Mouse (Mus musculus): ENCODE measurements around the gene Bnc1. TPM values are rescaled to one million over a fixed set of nuclear protein-coding genes. Genes with fewer than 3 reads are reported as not detected.

Gene Bnc1
- total RNA-seq (2021) = under 1 TPM in 1 of 2 experiments, not detected in 1; 0.07 TPM
- long read RNA-seq, experiment 1 = 0 reads
- long read RNA-seq, experiment 2 = 0 reads

DNA sequence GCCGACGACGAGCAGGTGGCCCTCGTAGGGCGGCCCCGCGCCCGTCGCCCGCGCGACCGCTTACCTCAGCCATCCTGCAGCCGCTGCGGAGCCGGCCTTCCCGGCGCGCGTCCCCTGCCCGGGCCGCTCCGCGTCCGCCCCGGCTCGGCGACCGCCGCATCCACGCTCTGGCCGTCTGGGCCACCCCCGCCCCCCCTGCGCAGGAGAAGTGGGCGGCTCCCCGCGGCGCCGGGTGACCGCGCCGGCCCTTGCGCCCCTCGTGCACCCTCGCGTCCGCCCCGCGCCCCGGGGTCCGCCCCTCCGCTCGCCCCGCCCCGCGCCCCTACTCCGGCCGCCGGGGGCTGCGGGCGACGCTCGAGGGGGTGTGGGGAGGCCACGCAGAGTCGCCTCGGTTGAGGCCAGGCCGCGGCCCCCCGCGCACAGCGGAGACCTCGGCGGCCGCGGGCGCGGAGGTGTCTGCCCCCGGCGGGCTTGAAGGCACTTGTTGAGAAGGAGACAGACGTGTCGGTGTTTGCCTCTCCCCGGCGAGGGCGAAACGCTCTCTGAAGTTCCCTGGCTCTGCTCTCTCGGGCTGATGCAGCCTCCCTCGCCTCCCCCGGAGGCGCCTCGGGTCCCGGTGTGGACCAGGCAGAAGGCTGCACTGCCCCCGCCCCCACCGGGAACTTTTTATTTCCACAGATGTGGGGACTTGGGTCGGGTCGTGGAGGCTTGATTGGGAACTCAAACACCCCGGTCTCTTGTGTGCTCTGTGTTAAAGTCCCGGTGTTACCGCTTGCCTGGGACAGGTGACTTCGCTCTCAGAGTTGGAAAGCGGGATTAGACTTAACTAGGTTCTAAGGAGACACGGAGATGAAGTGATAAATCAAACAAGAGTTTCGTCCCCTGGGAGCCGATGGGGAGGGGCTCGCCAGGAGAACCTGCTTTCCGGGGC is at the start of gene Bnc1:
Gene Bnc1 (minus strand): TSS at position 162 of the 931 bp plus-strand sequence.
- H3K4me3 ChIP-seq = peak within 1 kb of the TSS; percentile 15
- DNase-seq (ENCODE audit: low spot score in 2 of 2) = no peak
- no peak within 1 kb of the TSS for H3K27ac ChIP-seq
- no peak for TF ChIP-seq CTCF (conservative IDR thresholded peaks at IDR 0.05)

- no peak for TF ChIP-seq CTCF (conservative IDR thresholded peaks at IDR 0.05)
- no peak overlapping the region for H3K27ac ChIP-seq
- H3K4me3 ChIP-seq = no peak overlapping the region
- DNase-seq (ENCODE audit: low spot score in 2 of 2) = no peak
These were observed 41.3 kb upstream of the Bnc1 start for GRCm38 (mm10) chr7:82033347-82033746.

DNA sequence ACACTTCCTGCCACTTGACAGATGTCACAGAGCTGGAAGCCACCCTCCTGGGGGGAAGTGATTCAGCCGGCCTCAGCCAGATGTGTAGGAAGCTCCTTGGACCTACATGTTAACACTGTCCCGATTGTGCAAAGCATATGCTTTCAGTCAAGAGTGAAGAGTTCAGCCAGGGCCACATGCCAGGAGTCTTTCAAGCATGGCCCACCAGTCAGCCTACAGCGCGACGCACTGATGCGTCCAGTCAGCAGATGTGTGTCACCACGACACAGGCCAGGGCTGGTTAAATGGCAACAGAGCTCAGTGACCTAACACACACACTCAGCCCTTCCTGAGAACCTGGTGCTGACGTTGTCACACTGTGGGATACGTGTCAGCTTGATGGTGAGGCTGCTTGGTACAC is 37.6 kb upstream of the Bnc1 start:
- DNase-seq (ENCODE audit: low spot score in 2 of 2) = no peak
- no peak for TF ChIP-seq CTCF (conservative IDR thresholded peaks at IDR 0.05)
- Histone ChIP-seq H3K4me3 (no peak overlapping the region), H3K27ac (no peak overlapping the region)

- no peak for TF ChIP-seq CTCF (conservative IDR thresholded peaks at IDR 0.05)
- Histone ChIP-seq H3K4me3 (no peak overlapping the region), H3K27ac (no peak overlapping the region)
- no peak for DNase-seq (ENCODE audit: low spot score in 2 of 2)
These were observed 33.7 kb upstream of the Bnc1 start for GRCm38 (mm10) chr7:82025802-82026201.

DNA sequence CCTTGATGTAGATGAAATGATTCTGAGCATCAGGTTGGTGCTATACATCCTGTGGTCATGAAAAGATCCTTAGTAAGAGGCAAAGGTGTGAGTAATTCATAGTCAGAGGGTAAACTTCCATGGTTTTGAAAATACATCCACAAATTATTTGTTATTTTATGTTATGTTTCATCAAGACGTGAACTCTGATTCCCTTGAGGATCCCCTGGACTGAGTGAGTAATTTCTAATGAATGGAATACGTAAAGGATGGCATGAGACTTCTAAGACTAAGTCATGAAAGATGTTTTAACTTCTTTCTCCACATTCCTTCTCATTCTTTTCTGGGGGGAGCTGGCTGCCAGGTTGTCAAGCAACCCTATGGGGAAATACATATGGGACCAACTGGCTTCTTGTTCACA is 31.6 kb upstream of the Bnc1 start:
- no peak for TF ChIP-seq CTCF (conservative IDR thresholded peaks at IDR 0.05)
- no peak overlapping the region for H3K4me3 ChIP-seq
- H3K27ac ChIP-seq = no peak overlapping the region
- DNase-seq (ENCODE audit: low spot score in 2 of 2) = no peak

- TF ChIP-seq CTCF (conservative IDR thresholded peaks at IDR 0.05) = no peak
These were observed 30.3 kb upstream of the Bnc1 start for GRCm38 (mm10) chr7:82022404-82022803.

GRCm38 (mm10) chr7:82018031-82018430 is 25.9 kb upstream of the Bnc1 start:
- DNase-seq (ENCODE audit: low spot score in 2 of 2) = no peak
- no peak overlapping the region for H3K4me3 ChIP-seq

More at GRCm38 (mm10) chr7:82022404-82022803, 30.3 kb upstream of the Bnc1 start:
- no peak overlapping the region for H3K4me3 ChIP-seq
- no peak for DNase-seq (ENCODE audit: low spot score in 2 of 2)
- no peak overlapping the region for H3K27ac ChIP-seq

GRCm38 (mm10) chr7:82016751-82017710 is 24.9 kb upstream of the Bnc1 start:
- DNase-seq (ENCODE audit: low spot score in 2 of 2) = no peak
- Histone ChIP-seq H3K4me3 (no peak overlapping the region), H3K27ac (no peak overlapping the region)
- no peak for TF ChIP-seq CTCF (conservative IDR thresholded peaks at IDR 0.05)

More at GRCm38 (mm10) chr7:82018031-82018430, 25.9 kb upstream of the Bnc1 start:
- H3K27ac ChIP-seq = no peak overlapping the region
- no peak for TF ChIP-seq CTCF (conservative IDR thresholded peaks at IDR 0.05)

GRCm38 (mm10) chr7:82012472-82012871 is 20.4 kb upstream of the Bnc1 start:
- no peak for TF ChIP-seq CTCF (conservative IDR thresholded peaks at IDR 0.05)
- DNase-seq (ENCODE audit: low spot score in 2 of 2) = no peak
- Histone ChIP-seq H3K4me3 (no peak overlapping the region), H3K27ac (no peak overlapping the region)

DNA sequence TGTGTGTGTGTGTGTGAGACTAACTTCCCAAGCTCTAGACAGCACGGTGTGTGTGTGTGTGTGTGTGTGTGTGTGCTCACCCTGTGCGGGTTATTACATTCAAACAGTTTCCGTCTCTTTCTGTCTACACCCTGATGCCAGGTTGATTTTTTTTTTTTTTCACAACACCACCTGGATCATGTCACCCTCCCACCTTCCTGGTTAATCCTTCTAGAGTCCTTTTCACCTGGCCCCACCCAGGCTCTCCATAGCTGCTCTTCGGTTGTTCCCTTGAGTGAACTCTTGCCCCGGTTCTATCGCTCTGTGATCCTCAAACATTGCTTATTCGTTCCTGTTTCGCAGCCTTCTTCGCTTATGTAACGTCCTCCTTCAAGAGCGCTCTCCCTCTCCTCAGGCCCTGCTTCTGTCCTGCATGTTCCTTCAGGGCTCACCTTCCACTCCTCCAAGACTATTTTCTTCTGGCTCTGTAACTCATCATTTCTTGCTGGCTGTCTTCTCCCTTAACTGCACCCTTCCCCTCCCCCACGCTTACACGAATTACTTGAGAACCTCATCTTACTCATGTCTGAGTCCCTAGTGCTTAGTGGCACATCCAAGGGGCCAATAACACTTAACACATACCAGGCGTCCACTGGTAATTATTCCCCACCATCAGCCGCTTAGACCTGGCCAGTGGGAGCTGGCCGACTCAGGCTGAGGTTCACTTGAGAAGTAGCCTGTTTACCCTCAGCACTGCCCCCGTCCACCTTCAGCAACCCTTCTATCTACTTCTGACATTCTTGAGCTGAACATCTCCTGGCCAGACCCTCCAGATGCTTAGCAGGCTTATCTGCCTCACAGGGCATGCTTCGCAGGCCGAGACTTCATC is 19.7 kb upstream of the Bnc1 start:
- H3K4me3 ChIP-seq = no peak overlapping the region
- H3K27ac ChIP-seq = no peak overlapping the region
- TF ChIP-seq CTCF (conservative IDR thresholded peaks at IDR 0.05) = no peak
- no peak for DNase-seq (ENCODE audit: low spot score in 2 of 2)

DNA sequence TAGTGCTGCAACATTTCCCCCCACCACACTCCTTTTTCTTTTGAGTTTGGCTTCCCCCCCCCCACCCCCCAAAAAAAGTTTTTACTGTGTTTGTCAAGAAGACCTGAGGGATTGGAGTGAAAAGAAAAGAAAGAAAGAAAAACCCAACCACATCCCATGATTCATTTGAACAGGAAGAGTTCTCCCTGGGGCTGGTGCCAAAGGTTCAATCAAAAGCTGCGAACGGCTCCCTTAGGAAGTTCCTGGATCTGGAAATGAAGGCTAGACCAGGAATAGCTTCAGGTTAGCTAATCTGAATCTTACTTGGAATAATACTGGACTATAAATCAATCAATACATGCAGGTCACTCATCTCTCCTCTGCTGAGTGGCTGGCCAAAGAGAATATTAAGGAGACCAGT is 15.1 kb upstream of the Bnc1 start:
- TF ChIP-seq CTCF (conservative IDR thresholded peaks at IDR 0.05) = no peak
- H3K27ac ChIP-seq = no peak overlapping the region
- no peak for DNase-seq (ENCODE audit: low spot score in 2 of 2)
- no peak overlapping the region for H3K4me3 ChIP-seq

GRCm38 (mm10) chr7:82004228-82004627 is 12.1 kb upstream of the Bnc1 start:
- Histone ChIP-seq H3K27ac (no peak overlapping the region), H3K4me3 (no peak overlapping the region)
- no peak for TF ChIP-seq CTCF (conservative IDR thresholded peaks at IDR 0.05)
- no peak for DNase-seq (ENCODE audit: low spot score in 2 of 2)

All from layer of hippocampus, adult 2 months (tissue).